Mouse (Mus musculus) brain, embryonic 14.5 days (tissue): ENCODE data around the gene Gal3st1.

Source experiments
- CTCF ChIP-seq: fragments of 200-500 bp; IDR thresholded peaks from 2 replicates; pipeline ENCODE4 v1.5.1; 2012; ENCODE audit warnings: inconsistent platforms, mild to moderate bottlenecking, moderate library complexity, borderline replicate concordance; ENCODE audit not compliant: insufficient read depth, insufficient read length; ENCODE audit errors: extremely low read depth
- POLR2A ChIP-seq: fragments of 200-500 bp; IDR thresholded peaks from 2 replicates; pipeline ENCODE4 v1.6.1; 2012; ENCODE audit warnings: mild to moderate bottlenecking, inconsistent platforms, borderline replicate concordance; ENCODE audit not compliant: poor library complexity, insufficient read depth, insufficient read length, severe bottlenecking; ENCODE audit errors: extremely low read depth

- TF ChIP-seq CTCF (no peak), POLR2A (no peak)
Measured at GRCm38 (mm10) chr11:4046526-4046925, 63.1 kb downstream of the Gal3st1 start.
